Mouse (Mus musculus) ES-Bruce4 (cell line): ENCODE results near the gene Acox2.

Experiments
- CTCF ChIP-seq: IDR thresholded peaks from one replicate; pipeline ENCODE4 v1.8.1; 2011; ENCODE audit warnings: low read depth, low read length
- EP300 ChIP-seq: IDR thresholded peaks from 2 replicates; pipeline ENCODE4 v1.6.1; 2011; ENCODE audit warnings: low read depth, low read length; ENCODE audit not compliant: insufficient read depth
- POLR2A ChIP-seq: IDR thresholded peaks from one replicate; pipeline ENCODE4 v1.8.1; 2011; ENCODE audit warnings: low read length; ENCODE audit not compliant: insufficient read depth

GRCm38 (mm10) chr14:8218238-8218637 is 40.9 kb downstream of the Acox2 start:
- TF ChIP-seq CTCF: peak; percentile 20
- no peak for TF ChIP-seq POLR2A
- TF ChIP-seq EP300: no peak
